Mouse (Mus musculus) heart, embryonic 13.5 days (tissue): Measurements from ENCODE around the gene Ccdc93. TPM values are rescaled to one million over a fixed set of nuclear protein-coding genes. Genes with fewer than 3 reads are reported as not detected.

Experiments
- polyA plus RNA-seq: library from polyadenylated mRNA; unstranded; fragments of >200 nt; fragmentation: Nextera tagmentation; extraction: Ambion mirVana; gene quantifications from 2 replicates; pipeline ENCODE4 v1.2.1, GENCODE M21; 2015

Ccdc93 gene
- polyA plus RNA-seq, 1 experiment from 2014 or later, result 6.3 TPM

Other genes with a start within 250 kb of the Ccdc93 start
- 37.6 and 39.9 TPM in 2 replicates for gene Insig2, start 98.5 kb upstream of the Ccdc93 start, polyA plus RNA-seq
- 0.27 and 0.48 TPM in 2 replicates for gene Htr5b, start 97.4 kb downstream of the Ccdc93 start, polyA plus RNA-seq
- 33.9 and 34.8 TPM in 2 replicates for gene Ddx18, start 136.9 kb downstream of the Ccdc93 start, polyA plus RNA-seq